24 mouse cellular contexts compared by ENCODE assay signal in the genomic region with DNA sequence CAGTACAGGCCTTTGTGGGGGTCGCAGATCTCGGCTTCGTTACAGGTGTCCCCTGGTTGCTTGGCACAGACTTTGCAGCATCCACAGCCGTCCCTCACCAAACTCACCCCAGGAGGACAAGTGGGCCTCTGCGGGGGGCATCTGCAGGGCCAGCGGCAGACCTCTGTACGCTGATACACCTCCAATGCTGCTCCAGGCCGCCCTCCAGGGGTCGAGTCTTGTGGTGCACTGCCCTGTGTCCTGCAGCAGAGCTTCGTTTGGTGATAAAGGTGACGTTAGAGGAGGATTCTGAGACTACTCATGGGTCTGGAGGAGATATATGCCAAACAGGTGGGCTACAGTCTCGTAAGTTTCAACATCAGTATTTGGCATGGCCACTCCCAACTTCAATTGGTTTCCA. TPM values are rescaled to one million over a fixed set of nuclear protein-coding genes. Genes with fewer than 3 reads are reported as not detected.
DNase-seq lines count a peak whose midpoint lies in the region; ATAC-seq and TF ChIP-seq lines count a peak whose summit lies in the region.
"Had no signal": no experiment of that assay in that cellular context is flagged by ENCODE, and none has a peak within 500 bp of the region (broad histone marks: within the 10 kb centered on the region; RNA-seq: fewer than 3 reads in every experiment).

No protein-coding gene starts in this region.

- H3K36me3 ChIP-seq in forebrain, embryonic 12.5 days (replicated peaks): 0 out of 2 replicates have a peak, but pooled peaks cover 5% of the 10 kb centered on the region
- no peaks in the 10 kb centered on the region for H3K36me3 ChIP-seq in forebrain, embryonic 15.5 days
- H3K36me3 ChIP-seq in liver, embryonic 14.5 days (replicated peaks; ENCODE audit: control insufficient read depth, insufficient read depth, low read depth): no peaks in the 10 kb centered on the region
- H3K36me3 ChIP-seq in liver, postnatal 0 days (replicated peaks; ENCODE audit: insufficient read depth, low read length): no peaks in the 10 kb centered on the region
- H3K36me3 ChIP-seq in kidney, adult 2 months (ENCODE audit: control insufficient read depth, insufficient read depth, low read length): no peaks in the 10 kb centered on the region

- TF ChIP-seq POLR2A in kidney, adult 2 months (IDR thresholded peaks at IDR 0.05; ENCODE audit: low read depth, low read length): no peak

- no peak overlapping the region for H3K4me2 ChIP-seq in forebrain, embryonic 12.5 days
- H3K4me2 ChIP-seq in forebrain, embryonic 15.5 days (replicated peaks): no peak overlapping the region
- no peak overlapping the region for H3K4me2 ChIP-seq in liver, embryonic 14.5 days (ENCODE audit: low read depth)
- H3K4me2 ChIP-seq in liver, postnatal 0 days (ENCODE audit: low read depth, low read length): no peak overlapping the region
- H3K4me2 ChIP-seq: forebrain, embryonic 13.5 days; limb, embryonic 12.5 days had no signal

- peak; percentile 35; the same call in 1 of the 2 replicates for TF ChIP-seq CTCF in liver, embryonic 14.5 days (IDR thresholded peaks at IDR 0.05; ENCODE audit: low read depth)
- TF ChIP-seq CTCF in liver, postnatal 0 days (IDR thresholded peaks at IDR 0.05; ENCODE audit: low read depth): 0 out of 2 replicates have a peak, but pooled peaks have one; percentile 9
- no peak for TF ChIP-seq CTCF in kidney, adult 2 months (conservative IDR thresholded peaks at IDR 0.05; ENCODE audit: insufficient read depth, insufficient read length, low read depth, low read length)

- no peak for TF ChIP-seq EP300 in liver, embryonic 14.5 days (IDR thresholded peaks at IDR 0.05; ENCODE audit: low read depth)
- TF ChIP-seq EP300 in liver, postnatal 0 days (IDR thresholded peaks at IDR 0.05; ENCODE audit: low read depth): no peak

- peaks cover 6% of the 10 kb centered on the region; the same call in 1 of the 2 replicates for H3K4me1 ChIP-seq in forebrain, embryonic 12.5 days
- H3K4me1 ChIP-seq in forebrain, embryonic 15.5 days: peaks cover 3% of the 10 kb centered on the region
- no peaks in the 10 kb centered on the region for H3K4me1 ChIP-seq in liver, embryonic 14.5 days (replicated peaks; ENCODE audit: control insufficient read depth in 2 of 2, insufficient read depth in 2 of 2, low read length in 1 of 2)
- peaks cover 3% of the 10 kb centered on the region; the same call in 1 of the 2 replicates for H3K4me1 ChIP-seq in liver, postnatal 0 days (ENCODE audit: insufficient read depth)
- no peaks in the 10 kb centered on the region for H3K4me1 ChIP-seq in kidney, adult 2 months (ENCODE audit: control insufficient read depth, insufficient read depth, low read length)

- DNase-seq in liver, embryonic 14.5 days (ENCODE audit: low read depth in 3 of 3, low spot score in 3 of 3): no peak
- DNase-seq in liver: no peak
- peak; percentile 8 for DNase-seq in A20 (ENCODE audit: low read depth, low spot score)
- no peak for DNase-seq in liver, postnatal 0 days
- no peak for DNase-seq in kidney, adult 2 months
- no peak for DNase-seq in left cerebral cortex, postnatal 10 days (ENCODE audit: extremely low spot score in 1 of 2, low spot score in 2 of 2)
- DNase-seq: cerebellum, adult 9-10 months; gastrocnemius, postnatal 14 days; kidney, adult 8-10 months; kidney, postnatal 36 days; layer of hippocampus, adult 9-11 months; right cerebral cortex, adult 18-20 months had no signal

- no peaks in the 10 kb centered on the region for H3K27me3 ChIP-seq in forebrain, embryonic 12.5 days
- H3K27me3 ChIP-seq in forebrain, embryonic 15.5 days: no peaks in the 10 kb centered on the region
- no peaks in the 10 kb centered on the region for H3K27me3 ChIP-seq in liver, embryonic 14.5 days (ENCODE audit: control insufficient read depth, insufficient read depth, low read length)
- H3K27me3 ChIP-seq in liver, postnatal 0 days (ENCODE audit: insufficient read depth, low read length): no peaks in the 10 kb centered on the region
- no peaks in the 10 kb centered on the region for H3K27me3 ChIP-seq in kidney, adult 2 months (replicated peaks; ENCODE audit: control insufficient read depth, insufficient read depth, low read length)
- H3K27me3 ChIP-seq: forebrain, embryonic 13.5 days; limb, embryonic 12.5 days had no signal

- no peak overlapping the region for H3K9ac ChIP-seq in forebrain, embryonic 12.5 days
- H3K9ac ChIP-seq in forebrain, embryonic 15.5 days (replicated peaks): no peak overlapping the region
- no peak overlapping the region for H3K9ac ChIP-seq in liver, embryonic 14.5 days (replicated peaks)
- no peak overlapping the region for H3K9ac ChIP-seq in liver, postnatal 0 days (replicated peaks)
- H3K9ac ChIP-seq: forebrain, embryonic 13.5 days; limb, embryonic 12.5 days had no signal

- ATAC-seq in forebrain, embryonic 12.5 days (ENCODE audit: low FRiP score): 0 out of 2 replicates have a peak, but pooled peaks have one; percentile 14
- ATAC-seq in forebrain, embryonic 15.5 days (replicated peaks): no peak; the same call in 1 of the 2 replicates
- no peak for ATAC-seq in liver, embryonic 14.5 days (ENCODE audit: insufficient read depth)
- ATAC-seq in liver, postnatal 0 days: no peak
- ATAC-seq: CD4-positive, CD25-positive, alpha-beta regulatory T cell, adult 4 months; forebrain, embryonic 13.5 days had no signal

- H3K9me3 ChIP-seq in forebrain, embryonic 12.5 days: no peaks in the 10 kb centered on the region
- no peaks in the 10 kb centered on the region for H3K9me3 ChIP-seq in forebrain, embryonic 15.5 days
- no peaks in the 10 kb centered on the region for H3K9me3 ChIP-seq in liver, embryonic 14.5 days (ENCODE audit: control insufficient read depth, low read length)
- H3K9me3 ChIP-seq in liver, postnatal 0 days (ENCODE audit: low read length): no peaks in the 10 kb centered on the region
- H3K9me3 ChIP-seq: forebrain, embryonic 13.5 days; limb, embryonic 12.5 days; midbrain, embryonic 10.5 days had no signal

- H3K4me3 ChIP-seq in forebrain, embryonic 12.5 days (replicated peaks): no peak overlapping the region
- H3K4me3 ChIP-seq in forebrain, embryonic 15.5 days: no peak overlapping the region
- no peak overlapping the region for H3K4me3 ChIP-seq in liver, embryonic 14.5 days (ENCODE audit: insufficient read depth in 1 of 2, low read depth in 2 of 2, low read length in 2 of 2)
- H3K4me3 ChIP-seq in liver, postnatal 0 days (ENCODE audit: low read depth, low read length): no peak overlapping the region
- H3K4me3 ChIP-seq in kidney, adult 2 months (ENCODE audit: insufficient read depth, low read depth, low read length): no peak overlapping the region
- H3K4me3 ChIP-seq: forebrain, embryonic 13.5 days; limb, embryonic 12.5 days; midbrain, embryonic 10.5 days had no signal

- WGBS in forebrain, embryonic 12.5 days: 55% methylated on average over 12 of the region's 12 CpGs
- WGBS in forebrain, embryonic 15.5 days: 57% methylated on average over 12 of the region's 12 CpGs
- 52% methylated on average over 12 of the region's 12 CpGs for WGBS in liver, embryonic 14.5 days (ENCODE audit: insufficient replicate concordance)
- 70% methylated on average over 12 of the region's 12 CpGs for WGBS in liver, postnatal 0 days (ENCODE audit: insufficient replicate concordance)
- WGBS in kidney, adult 2 months: 78% methylated on average over 12 of the region's 12 CpGs

- intact Hi-C loops in left cerebral cortex, postnatal 10 days (cut with DNase I): no loop called here

- H3K27ac ChIP-seq in forebrain, embryonic 12.5 days: no peak overlapping the region
- H3K27ac ChIP-seq in forebrain, embryonic 15.5 days (replicated peaks): no peak overlapping the region
- no peak overlapping the region for H3K27ac ChIP-seq in liver, embryonic 14.5 days
- H3K27ac ChIP-seq in liver, postnatal 0 days (ENCODE audit: low read depth): no peak overlapping the region
- no peak overlapping the region for H3K27ac ChIP-seq in kidney, adult 2 months (ENCODE audit: insufficient read depth, low read depth, low read length)
- H3K27ac ChIP-seq: forebrain, embryonic 13.5 days; limb, embryonic 12.5 days; midbrain, embryonic 10.5 days; stomach, postnatal 0 days had no signal

RNA-seq across cellular contexts. Expression of a gene that starts 5.3 kb away (rescaled TPM):
- polyA plus RNA-seq in forebrain, embryonic 12.5 days (2016; fragmentation: Nextera tagmentation; extraction: Ambion mirVana): 0.19 and 0.32 TPM in 2 replicates
- 0.13 and 0.52 TPM in 2 replicates for polyA plus RNA-seq in forebrain, embryonic 15.5 days (2015; fragmentation: Nextera tagmentation; extraction: Ambion mirVana)
- polyA plus RNA-seq in liver, embryonic 14.5 days (2012; rRNA removed): not detected in 2 replicates
- 0.08 and 0.15 TPM in 2 replicates for polyA plus RNA-seq in liver, embryonic 14.5 days (2014; fragmentation: Nextera tagmentation; extraction: Ambion mirVana)
- not detected in 2 replicates for polyA plus RNA-seq in liver, postnatal 0 days (2015; fragmentation: Nextera tagmentation; extraction: Ambion mirVana)
- polyA plus RNA-seq in kidney, adult 2 months (2012; rRNA removed): 0.05 and 0.16 TPM in 2 replicates
- total RNA-seq in left cerebral cortex, postnatal 10 days (2021): under 1 TPM; 0.32 to 0.39 TPM
- total RNA-seq: heart, adult 8-10 months; hematopoietic stem cell, adult 5-6 weeks; monocyte, adult 5-6 weeks had no signal
- polyA plus RNA-seq: CD4-positive, CD25-positive, alpha-beta regulatory T cell, adult 4 months; embryonic facial prominence, embryonic 11.5 days; liver, embryonic 16.5 days had no signal

RNA-seq across cellular contexts. Expression of a gene that starts 24.5 kb away (rescaled TPM):
- 19.2 and 19.7 TPM in 2 replicates for polyA plus RNA-seq in forebrain, embryonic 12.5 days (2016; fragmentation: Nextera tagmentation; extraction: Ambion mirVana)
- 10.2 and 11.1 TPM in 2 replicates for polyA plus RNA-seq in forebrain, embryonic 15.5 days (2015; fragmentation: Nextera tagmentation; extraction: Ambion mirVana)
- 3.8 and 5.0 TPM in 2 replicates for polyA plus RNA-seq in liver, embryonic 14.5 days (2012; rRNA removed)
- polyA plus RNA-seq in liver, embryonic 14.5 days (2014; fragmentation: Nextera tagmentation; extraction: Ambion mirVana): 5.2 and 6.1 TPM in 2 replicates
- 2.1 and 2.2 TPM in 2 replicates for polyA plus RNA-seq in liver, postnatal 0 days (2015; fragmentation: Nextera tagmentation; extraction: Ambion mirVana)
- 1.3 TPM in 2 replicates for polyA plus RNA-seq in kidney, adult 2 months (2012; rRNA removed)
- total RNA-seq in left cerebral cortex, postnatal 10 days (2021): 1 to 10 TPM; 2.8 to 4.9 TPM

RNA-seq across cellular contexts. Expression of a gene that starts 24.6 kb away (rescaled TPM):
- polyA plus RNA-seq in forebrain, embryonic 12.5 days (2016; fragmentation: Nextera tagmentation; extraction: Ambion mirVana): 18.7 and 20.4 TPM in 2 replicates
- polyA plus RNA-seq in forebrain, embryonic 15.5 days (2015; fragmentation: Nextera tagmentation; extraction: Ambion mirVana): 26.0 and 29.4 TPM in 2 replicates
- polyA plus RNA-seq in liver, embryonic 14.5 days (2012; rRNA removed): 0.41 TPM in 2 replicates
- polyA plus RNA-seq in liver, embryonic 14.5 days (2014; fragmentation: Nextera tagmentation; extraction: Ambion mirVana): 0.29 and 1.6 TPM in 2 replicates
- 1.3 and 1.9 TPM in 2 replicates for polyA plus RNA-seq in liver, postnatal 0 days (2015; fragmentation: Nextera tagmentation; extraction: Ambion mirVana)
- 5.4 and 7.2 TPM in 2 replicates for polyA plus RNA-seq in kidney, adult 2 months (2012; rRNA removed)
- total RNA-seq in left cerebral cortex, postnatal 10 days (2021): 10 to 100 TPM; 15.9 to 20.1 TPM
